Mouse (Mus musculus): ENCODE data around the gene Yif1a. TPM values are rescaled to one million over a fixed set of nuclear protein-coding genes. Genes with fewer than 3 reads are reported as not detected.

Gene Yif1a
- polyA plus RNA-seq, 1 experiment from 2014 or later, result 65.8 TPM

GRCm38 (mm10) chr19:5068570-5069234 lies 19.6 kb upstream of the Yif1a start:
- 30% methylated on average over 21 of the region's 21 CpGs for WGBS
- no peaks in the 10 kb centered on the region for H3K36me3 ChIP-seq (ENCODE audit: control insufficient read depth, insufficient read depth, low read length)
- peaks cover 12% of the 10 kb centered on the region for H3K27me3 ChIP-seq (replicated peaks; ENCODE audit: control insufficient read depth, insufficient read depth, low read length)
- peaks cover 25% of the 10 kb centered on the region for H3K4me1 ChIP-seq (ENCODE audit: control insufficient read depth, insufficient read depth, low read depth, low read length)
- peak overlapping the region; percentile 69 for H3K9ac ChIP-seq (ENCODE audit: low read depth, low read length)
- ATAC-seq, result no peak
- peak overlapping the region; percentile 71 for H3K4me2 ChIP-seq (ENCODE audit: low read length)
- H3K4me3 ChIP-seq (ENCODE audit: low read length), result peak overlapping the region; percentile 39
- H3K9me3 ChIP-seq (ENCODE audit: control insufficient read depth, low read length), result no peaks in the 10 kb centered on the region
- H3K27ac ChIP-seq (ENCODE audit: low read depth, low read length), result no peak overlapping the region

GRCm38 (mm10) chr19:5069486-5069885 lies 18.9 kb upstream of the Yif1a start:
- no peaks in the 10 kb centered on the region for H3K36me3 ChIP-seq (ENCODE audit: control insufficient read depth, insufficient read depth, low read length)
- H3K4me1 ChIP-seq (ENCODE audit: control insufficient read depth, insufficient read depth, low read depth, low read length), result peaks cover 25% of the 10 kb centered on the region
- H3K4me2 ChIP-seq (ENCODE audit: low read length), result peak overlapping the region; percentile 71
- ATAC-seq, result no peak
- H3K27me3 ChIP-seq (replicated peaks; ENCODE audit: control insufficient read depth, insufficient read depth, low read length), result peaks cover 14% of the 10 kb centered on the region
- H3K27ac ChIP-seq (ENCODE audit: low read depth, low read length), result no peak overlapping the region
- no peaks in the 10 kb centered on the region for H3K9me3 ChIP-seq (ENCODE audit: control insufficient read depth, low read length)
- WGBS, result 83% methylated on average over 5 of the region's 5 CpGs
- H3K4me3 ChIP-seq (ENCODE audit: low read length), result no peak overlapping the region
- H3K9ac ChIP-seq (ENCODE audit: low read depth, low read length), result no peak overlapping the region

- H3K27me3 ChIP-seq (replicated peaks; ENCODE audit: control insufficient read depth, insufficient read depth, low read length), result peaks cover 16% of the 10 kb centered on the region
- peaks cover 25% of the 10 kb centered on the region for H3K4me1 ChIP-seq (ENCODE audit: control insufficient read depth, insufficient read depth, low read depth, low read length)
Measured at GRCm38 (mm10) chr19:5069978-5070377, 18.4 kb upstream of the Yif1a start.

GRCm38 (mm10) chr19:5071077-5071476 lies 17.3 kb upstream of the Yif1a start:
- no peak for ATAC-seq
- Histone ChIP-seq H3K4me2 (ENCODE audit: low read length) (peak overlapping the region; percentile 81), H3K9me3 (ENCODE audit: control insufficient read depth, low read length) (no peaks in the 10 kb centered on the region), H3K4me1 (ENCODE audit: control insufficient read depth, insufficient read depth, low read depth, low read length) (peaks cover 25% of the 10 kb centered on the region), H3K27me3 (replicated peaks; ENCODE audit: control insufficient read depth, insufficient read depth, low read length) (peaks cover 16% of the 10 kb centered on the region), H3K27ac (ENCODE audit: low read depth, low read length) (peak overlapping the region; percentile 54), H3K36me3 (ENCODE audit: control insufficient read depth, insufficient read depth, low read length) (no peaks in the 10 kb centered on the region), H3K4me3 (ENCODE audit: low read length) (peak overlapping the region; percentile 45), H3K9ac (ENCODE audit: low read depth, low read length) (peak overlapping the region; percentile 63; the same call in 1 of the 2 replicates)
- 10% methylated on average over 11 of the region's 11 CpGs for WGBS

More at GRCm38 (mm10) chr19:5069978-5070377, 18.4 kb upstream of the Yif1a start:
- Histone ChIP-seq H3K4me3 (ENCODE audit: low read length) (no peak overlapping the region), H3K9ac (ENCODE audit: low read depth, low read length) (no peak overlapping the region), H3K9me3 (ENCODE audit: control insufficient read depth, low read length) (no peaks in the 10 kb centered on the region), H3K4me2 (ENCODE audit: low read length) (peak overlapping the region; percentile 21), H3K27ac (ENCODE audit: low read depth, low read length) (no peak overlapping the region), H3K36me3 (ENCODE audit: control insufficient read depth, insufficient read depth, low read length) (no peaks in the 10 kb centered on the region)
- ATAC-seq, result no peak
- 83% methylated on average over 7 of the region's 7 CpGs for WGBS

GRCm38 (mm10) chr19:5071545-5072369 lies 16.6 kb upstream of the Yif1a start:
- ATAC-seq, result peak; percentile 71
- no peaks in the 10 kb centered on the region for H3K36me3 ChIP-seq (ENCODE audit: control insufficient read depth, insufficient read depth, low read length)
- peak overlapping the region; percentile 81 for H3K4me2 ChIP-seq (ENCODE audit: low read length)
- H3K27me3 ChIP-seq (replicated peaks; ENCODE audit: control insufficient read depth, insufficient read depth, low read length), result peaks cover 15% of the 10 kb centered on the region
- peak overlapping the region; percentile 45 for H3K4me3 ChIP-seq (ENCODE audit: low read length)
- H3K9ac ChIP-seq (ENCODE audit: low read depth, low read length), result peak overlapping the region; percentile 63
- no peaks in the 10 kb centered on the region for H3K9me3 ChIP-seq (ENCODE audit: control insufficient read depth, low read length)
- peaks cover 25% of the 10 kb centered on the region for H3K4me1 ChIP-seq (ENCODE audit: control insufficient read depth, insufficient read depth, low read depth, low read length)
- H3K27ac ChIP-seq (ENCODE audit: low read depth, low read length), result peak overlapping the region; percentile 54
- 1% methylated on average over 38 of the region's 40 CpGs for WGBS

GRCm38 (mm10) chr19:5072389-5073019 lies 15.8 kb upstream of the Yif1a start:
- Histone ChIP-seq H3K36me3 (ENCODE audit: control insufficient read depth, insufficient read depth, low read length) (no peaks in the 10 kb centered on the region), H3K4me2 (ENCODE audit: low read length) (peak overlapping the region; percentile 81), H3K27ac (ENCODE audit: low read depth, low read length) (no peak overlapping the region), H3K4me1 (ENCODE audit: control insufficient read depth, insufficient read depth, low read depth, low read length) (peaks cover 23% of the 10 kb centered on the region), H3K4me3 (ENCODE audit: low read length) (peak overlapping the region; percentile 45), H3K9me3 (ENCODE audit: control insufficient read depth, low read length) (no peaks in the 10 kb centered on the region), H3K27me3 (replicated peaks; ENCODE audit: control insufficient read depth, insufficient read depth, low read length) (peaks cover 9% of the 10 kb centered on the region), H3K9ac (ENCODE audit: low read depth, low read length) (peak overlapping the region; percentile 63; the same call in 1 of the 2 replicates)
- ATAC-seq, result peak; percentile 7; the same call in 1 of the 2 replicates
- 2% methylated on average over 20 of the region's 20 CpGs for WGBS

GRCm38 (mm10) chr19:5073028-5073427 lies 15.3 kb upstream of the Yif1a start:
- Histone ChIP-seq H3K27ac (ENCODE audit: low read depth, low read length) (no peak overlapping the region), H3K9me3 (ENCODE audit: control insufficient read depth, low read length) (no peaks in the 10 kb centered on the region), H3K9ac (ENCODE audit: low read depth, low read length) (no peak overlapping the region), H3K4me2 (ENCODE audit: low read length) (peak overlapping the region; percentile 81), H3K4me3 (ENCODE audit: low read length) (peak overlapping the region; percentile 24), H3K27me3 (replicated peaks; ENCODE audit: control insufficient read depth, insufficient read depth, low read length) (peaks cover 9% of the 10 kb centered on the region), H3K36me3 (ENCODE audit: control insufficient read depth, insufficient read depth, low read length) (no peaks in the 10 kb centered on the region), H3K4me1 (ENCODE audit: control insufficient read depth, insufficient read depth, low read depth, low read length) (peaks cover 19% of the 10 kb centered on the region)
- 2% methylated on average over 15 of the region's 15 CpGs for WGBS
- ATAC-seq, result no peak

- Histone ChIP-seq H3K27ac (ENCODE audit: low read depth, low read length) (no peak overlapping the region), H3K4me1 (ENCODE audit: control insufficient read depth, insufficient read depth, low read depth, low read length) (peaks cover 14% of the 10 kb centered on the region), H3K36me3 (ENCODE audit: control insufficient read depth, insufficient read depth, low read length) (no peaks in the 10 kb centered on the region), H3K27me3 (replicated peaks; ENCODE audit: control insufficient read depth, insufficient read depth, low read length) (peaks cover 8% of the 10 kb centered on the region), H3K9me3 (ENCODE audit: control insufficient read depth, low read length) (no peaks in the 10 kb centered on the region), H3K9ac (ENCODE audit: low read depth, low read length) (no peak overlapping the region), H3K4me2 (ENCODE audit: low read length) (no peak overlapping the region), H3K4me3 (ENCODE audit: low read length) (no peak overlapping the region)
- ATAC-seq, result no peak
- 47% methylated on average over 5 of the region's 5 CpGs for WGBS
Measured at GRCm38 (mm10) chr19:5073518-5073917, 14.8 kb upstream of the Yif1a start.

- Histone ChIP-seq H3K4me2 (ENCODE audit: low read length) (no peak overlapping the region), H3K9ac (ENCODE audit: low read depth, low read length) (no peak overlapping the region), H3K9me3 (ENCODE audit: control insufficient read depth, low read length) (no peaks in the 10 kb centered on the region), H3K36me3 (ENCODE audit: control insufficient read depth, insufficient read depth, low read length) (peaks cover 4% of the 10 kb centered on the region), H3K4me1 (ENCODE audit: control insufficient read depth, insufficient read depth, low read depth, low read length) (no peaks in the 10 kb centered on the region; the same call in 1 of the 2 replicates), H3K27me3 (replicated peaks; ENCODE audit: control insufficient read depth, insufficient read depth, low read length) (peaks cover 36% of the 10 kb centered on the region), H3K4me3 (ENCODE audit: low read length) (no peak overlapping the region), H3K27ac (ENCODE audit: low read depth, low read length) (no peak overlapping the region)
- ATAC-seq, result no peak
- 88% methylated on average over 1 of the region's 1 CpGs for whole genome bisulfite sequencing
Measured at GRCm38 (mm10) chr19:5079279-5079678, 9.1 kb upstream of the Yif1a start.
